Mouse (Mus musculus): ENCODE results near the gene Tcta.
"Not testable (repeated sequence)": the region's sequence is repeated elsewhere in the genome, so short reads cannot be mapped to it uniquely, and the experiment has no call there.

Gene Tcta

DNA sequence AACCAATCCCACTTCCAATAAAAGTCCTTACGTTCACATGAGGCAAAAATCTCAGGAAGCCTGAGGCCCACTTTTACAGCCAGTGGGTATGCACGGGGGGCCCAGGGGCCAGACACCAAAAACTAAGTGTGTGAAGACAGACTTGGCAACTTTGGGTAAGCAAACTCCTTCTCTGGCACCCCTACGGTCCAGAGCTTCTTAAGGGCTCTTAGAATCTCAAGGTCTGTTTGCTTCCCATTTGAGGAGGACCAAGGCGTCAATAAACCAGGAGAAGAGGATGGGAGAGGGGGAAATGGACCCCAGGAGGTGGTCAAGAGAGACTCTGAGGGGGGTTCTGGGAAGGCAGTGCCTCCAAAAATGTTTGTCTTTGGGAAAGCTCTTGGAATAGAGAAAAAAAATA lies 32.5 kb downstream of the Tcta start:
- no peak for DNase-seq (ENCODE audit: extremely low read depth, low read depth, low spot score)

DNA sequence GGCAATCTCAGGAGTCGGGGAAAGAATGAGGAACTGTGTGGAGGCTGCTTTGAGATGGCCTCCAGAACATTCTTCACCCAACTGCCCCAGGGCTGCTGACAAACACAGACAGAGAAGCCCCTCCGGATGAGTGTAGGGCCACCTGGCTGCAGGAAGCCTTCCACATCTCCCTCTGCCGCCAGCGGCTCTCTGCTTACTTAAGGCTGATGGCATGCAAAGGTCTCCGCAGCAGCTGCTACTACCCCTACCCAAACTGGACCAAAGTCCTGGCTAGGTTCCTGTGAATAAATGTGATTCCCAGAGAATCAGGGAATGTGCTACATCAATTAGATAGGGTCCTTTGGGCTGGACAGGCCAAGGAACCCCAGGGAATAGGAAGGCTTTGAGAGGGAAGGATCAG lies 33.3 kb downstream of the Tcta start:
- DNase-seq (ENCODE audit: extremely low read depth, low read depth, low spot score), result no peak

DNA sequence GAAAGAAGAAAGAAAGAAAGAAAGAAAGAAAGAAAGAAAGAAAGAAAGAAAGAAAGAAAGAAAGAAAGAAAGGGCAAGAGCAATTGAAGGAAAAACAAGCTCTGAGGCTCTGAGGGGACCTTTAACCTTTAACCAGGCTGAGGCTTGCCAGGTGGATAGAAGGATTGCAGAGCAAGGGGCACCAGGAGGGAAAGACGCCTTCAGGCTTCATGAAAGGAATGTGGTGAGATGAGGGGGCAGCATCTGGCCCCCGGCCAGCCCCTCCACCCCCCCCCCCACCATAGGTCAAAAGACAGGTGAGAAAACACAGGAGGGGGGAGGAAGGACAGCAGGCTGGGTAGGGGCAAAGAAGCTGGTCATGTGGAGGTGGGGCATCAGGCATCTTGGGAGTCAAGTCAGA lies 34.0 kb downstream of the Tcta start:
- DNase-seq (ENCODE audit: extremely low read depth, low read depth, low spot score), result no peak

DNA sequence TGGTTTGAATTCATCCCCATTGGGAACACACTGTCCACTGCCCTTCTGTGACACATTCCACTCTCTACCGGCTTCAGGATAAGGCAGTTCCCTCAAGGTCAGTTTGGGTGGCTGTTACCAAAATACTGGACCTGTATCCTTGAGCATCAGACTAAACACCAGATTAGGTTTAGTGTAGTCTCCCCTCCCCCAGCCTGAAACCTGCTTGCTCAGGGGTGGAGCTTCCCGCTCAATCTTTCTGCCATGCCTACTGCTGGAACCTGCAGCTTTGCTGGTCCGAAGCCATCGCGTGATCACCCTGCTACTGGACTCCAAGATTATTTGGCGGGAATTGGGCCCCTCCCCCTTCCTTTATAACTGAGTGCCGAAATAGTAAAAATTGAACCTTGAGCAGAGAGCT lies 37.3 kb downstream of the Tcta start:
- DNase-seq (ENCODE audit: extremely low read depth, low read depth, low spot score), result not testable (repeated sequence)

DNA sequence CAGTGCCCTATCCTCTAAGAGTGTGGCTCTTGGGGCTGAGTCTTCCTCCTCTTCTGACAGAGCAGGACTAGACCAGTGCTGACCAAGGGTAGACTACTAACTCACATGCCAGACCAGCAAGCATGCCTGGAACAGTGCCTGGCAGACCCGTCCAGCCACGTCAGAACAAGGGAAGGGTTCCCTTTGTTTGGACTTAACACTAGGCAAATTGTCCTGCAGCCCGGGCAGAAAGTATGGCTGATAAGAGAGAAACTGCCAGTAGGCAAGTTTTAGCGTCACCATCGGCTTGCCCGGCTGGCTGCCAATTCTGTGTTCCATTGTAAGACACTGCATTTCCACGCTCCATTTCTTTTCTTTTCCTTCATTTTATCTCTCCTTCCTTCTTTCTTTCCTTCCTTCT lies 38.3 kb downstream of the Tcta start:
- no peak for DNase-seq (ENCODE audit: extremely low read depth, low read depth, low spot score)

DNA sequence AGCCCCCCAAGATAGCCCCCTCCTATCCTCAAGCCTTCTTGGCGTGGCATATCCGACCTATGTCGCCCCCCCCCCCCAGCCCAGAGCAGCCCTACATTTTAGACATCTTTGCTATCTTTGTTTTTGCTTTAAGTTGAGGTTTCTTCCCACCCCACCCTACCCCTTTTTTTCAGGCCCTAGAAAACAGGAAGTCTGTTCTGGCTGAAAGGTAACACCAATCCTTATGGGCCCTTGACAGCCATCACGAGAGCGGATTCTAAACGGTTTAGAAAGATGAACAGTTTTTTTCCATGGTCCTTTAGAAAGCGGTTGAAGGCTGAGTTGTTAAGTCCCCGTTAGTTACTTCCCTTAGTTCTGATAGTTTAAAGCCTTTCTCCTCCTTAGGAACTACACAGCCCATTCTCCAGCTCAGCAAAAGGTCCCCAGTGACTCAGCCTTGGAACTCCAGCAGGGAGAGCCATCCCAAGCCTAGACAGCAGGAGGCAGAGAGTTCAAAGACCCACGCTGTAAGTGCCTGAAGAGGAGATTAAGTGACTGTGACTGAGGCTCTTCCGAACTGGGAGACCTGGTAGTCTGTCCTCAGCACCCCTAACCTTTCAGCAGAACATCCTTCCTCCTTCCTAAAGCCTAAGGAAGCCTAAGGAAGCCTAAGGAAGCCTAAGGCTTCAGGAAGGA lies 39.6 kb downstream of the Tcta start:
- DNase-seq (ENCODE audit: extremely low read depth, low read depth, low spot score), result no peak

DNA sequence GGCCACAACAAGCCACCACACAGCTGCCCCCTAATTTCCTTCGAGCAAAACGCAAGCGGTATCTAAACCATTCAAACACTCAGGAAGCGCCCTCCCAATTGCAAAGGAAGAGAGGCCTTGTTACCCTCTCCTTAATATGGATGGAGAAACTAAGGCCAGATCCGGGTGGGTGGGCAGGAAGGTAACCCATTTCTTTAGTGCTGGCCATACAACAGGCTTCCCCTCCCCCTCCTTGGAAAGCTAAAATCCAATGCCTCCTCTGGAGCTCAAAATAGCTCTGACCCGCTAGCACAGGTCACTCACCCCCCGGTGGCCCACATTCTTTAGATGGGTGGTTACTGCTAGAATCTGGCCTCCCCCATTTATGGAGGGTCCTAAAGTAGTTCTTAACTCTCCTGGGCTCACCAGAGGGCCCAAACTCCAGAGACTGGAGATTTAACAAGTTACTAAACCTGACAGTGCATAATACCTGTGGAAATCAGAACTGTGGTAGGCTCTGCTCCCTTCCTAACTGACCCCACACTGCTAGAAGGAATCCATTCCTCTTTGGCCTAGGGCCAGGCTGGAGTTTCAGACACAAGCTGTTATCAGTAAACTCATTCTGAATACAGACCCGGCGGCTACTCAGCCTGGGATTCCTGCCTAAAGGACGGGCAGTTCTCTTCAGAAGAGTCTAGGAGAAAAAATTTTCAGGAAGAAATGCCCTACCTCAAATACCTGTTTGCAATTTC lies 41.6 kb downstream of the Tcta start:
- no peak for DNase-seq (ENCODE audit: extremely low read depth, low read depth, low spot score)

DNA sequence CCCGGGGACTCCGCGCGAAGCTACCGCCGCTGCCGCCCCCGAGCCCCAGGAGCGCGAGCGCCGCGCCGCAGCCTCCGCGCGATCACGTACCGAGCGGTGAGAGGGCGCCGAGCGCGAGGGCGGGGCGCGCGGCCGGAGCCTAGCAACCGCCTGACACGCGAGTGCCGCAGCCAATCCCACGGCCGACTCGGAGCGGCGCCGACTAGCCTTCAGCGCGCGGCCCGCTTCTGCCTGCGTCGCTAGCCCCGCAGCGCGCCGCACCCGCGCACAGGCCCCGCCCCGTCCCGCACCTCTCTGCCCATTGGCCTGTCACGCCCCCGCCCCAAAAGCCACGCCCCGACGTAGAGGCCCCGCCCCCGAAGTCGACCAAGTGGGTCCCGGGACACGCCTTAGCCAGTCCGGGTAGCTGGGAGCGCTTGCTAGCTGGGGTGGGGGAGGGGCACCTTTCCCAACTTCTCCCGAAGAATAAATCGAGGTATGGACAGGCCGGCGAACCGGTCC lies 42.2 kb downstream of the Tcta start, which contains the start of gene Dag1:
Gene Dag1, minus strand, starts transcription at position 269 of the 501 bp plus-strand sequence.
- DNase-seq (ENCODE audit: extremely low read depth, low read depth, low spot score), result no peak

DNA sequence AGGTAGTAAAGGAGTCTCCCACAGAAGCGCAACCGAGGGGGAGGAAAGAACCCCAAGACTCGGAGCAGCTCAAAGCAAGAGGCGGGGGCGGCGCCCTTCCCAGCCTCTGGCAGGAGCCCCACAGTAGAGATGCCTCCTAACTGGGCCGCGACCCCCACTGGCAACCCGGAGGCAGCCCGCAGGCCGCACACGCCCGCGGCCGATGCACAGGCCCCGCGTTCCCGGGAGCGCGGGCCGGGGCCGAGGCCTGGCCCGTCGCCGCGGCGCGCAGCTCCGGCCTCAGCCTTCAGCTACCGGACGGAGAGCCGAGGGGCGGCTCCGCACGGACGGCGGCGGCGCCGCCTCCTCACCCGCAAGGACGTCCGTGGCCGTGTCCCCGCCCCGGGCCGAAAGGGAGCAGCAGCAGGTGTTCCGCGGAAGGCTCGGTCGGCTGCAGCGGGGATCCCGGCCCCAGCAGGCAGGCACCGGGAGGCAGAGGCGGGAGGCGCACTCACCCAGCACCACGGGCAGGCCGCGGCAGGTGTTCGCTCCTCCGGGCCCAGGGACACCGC lies 42.8 kb downstream of the Tcta start:
- DNase-seq (ENCODE audit: extremely low read depth, low read depth, low spot score), result no peak

DNA sequence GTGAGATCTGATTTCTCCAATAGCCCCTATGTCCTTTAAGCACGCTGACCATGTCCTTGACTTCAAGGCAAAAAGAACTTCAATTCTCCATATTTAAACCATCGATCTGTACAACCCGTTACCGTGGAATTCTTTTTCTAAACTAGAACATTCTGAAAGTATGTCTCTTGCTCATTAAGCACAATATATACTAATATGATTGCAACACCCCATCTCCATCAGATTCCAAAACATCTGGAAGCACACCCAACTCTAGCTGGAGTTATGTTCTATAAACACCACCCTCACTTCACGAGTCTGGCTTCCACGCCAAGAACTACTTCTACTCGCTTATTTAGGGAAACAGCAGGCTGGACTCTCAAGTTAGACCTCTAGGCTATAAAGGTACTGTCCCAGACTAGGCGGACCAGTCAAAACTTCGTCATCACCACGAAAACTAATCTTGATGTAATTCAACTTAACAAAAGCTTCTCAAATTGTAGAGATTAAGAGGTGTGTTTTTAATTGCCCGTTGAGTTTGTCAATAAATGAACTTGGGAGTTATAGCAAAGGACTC lies 43.4 kb downstream of the Tcta start:
- no peak for DNase-seq (ENCODE audit: extremely low read depth, low read depth, low spot score)

DNA sequence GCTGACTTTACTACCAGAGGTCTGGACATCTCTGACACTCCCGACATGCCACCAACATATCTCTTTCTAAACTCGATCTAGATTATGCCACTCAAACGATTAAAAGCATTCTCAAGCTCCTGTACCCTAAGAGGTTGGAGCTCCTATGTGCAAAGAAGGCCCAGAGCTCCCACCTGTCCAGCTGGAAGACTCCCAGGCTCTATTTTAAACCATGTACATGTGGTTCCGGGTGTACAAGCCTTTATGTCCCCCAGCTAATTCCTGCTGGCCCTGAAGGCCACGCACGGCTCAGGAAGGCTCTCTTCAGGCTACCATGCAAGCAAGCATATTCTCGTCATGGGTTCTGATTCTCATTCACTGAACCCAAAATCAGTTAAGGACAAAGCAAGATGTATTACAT lies 44.1 kb downstream of the Tcta start:
- DNase-seq (ENCODE audit: extremely low read depth, low read depth, low spot score), result no peak

DNA sequence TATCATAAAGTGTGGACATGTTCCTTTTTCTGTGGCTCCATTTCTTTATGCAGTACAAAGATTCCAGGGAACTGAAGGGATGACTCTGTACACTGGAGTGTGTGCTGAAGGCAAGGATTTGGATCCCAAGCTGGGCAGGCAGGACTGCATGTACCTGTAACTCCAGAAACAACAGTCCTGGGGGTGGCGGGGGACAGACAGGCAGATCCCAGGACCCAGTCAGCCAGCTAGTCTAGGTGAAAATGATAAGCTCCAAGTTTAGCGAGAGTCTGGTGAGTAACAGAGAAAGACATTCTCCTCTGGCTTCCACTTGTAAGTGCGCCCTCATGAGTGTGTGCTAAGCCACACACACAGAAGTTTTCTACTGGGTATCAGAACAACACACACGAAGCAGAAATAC lies 45.4 kb downstream of the Tcta start:
- DNase-seq (ENCODE audit: extremely low read depth, low read depth, low spot score), result no peak

Measured in fat pad, adult 2 months (tissue).